Mouse (Mus musculus): ENCODE measurements around the gene Hkdc1.

GRCm38 (mm10) chr10:62430427-62430826 lies 8.1 kb upstream of the Hkdc1 start:
- TF ChIP-seq MYOD1 (IDR thresholded peaks at IDR 0.05; ENCODE audit: control insufficient read depth in 1 of 3, insufficient read length in 2 of 3, low read depth in 2 of 3) = no peak
- TF ChIP-seq POLR2A (IDR thresholded peaks at IDR 0.05; ENCODE audit: insufficient read length, low read depth) = no peak
- TF ChIP-seq MAX (IDR thresholded peaks at IDR 0.05; ENCODE audit: low read depth) = no peak
- no peak for TF ChIP-seq REST (IDR thresholded peaks at IDR 0.05; ENCODE audit: insufficient read depth, insufficient read length)
- TF ChIP-seq E2F4 (IDR thresholded peaks at IDR 0.05; ENCODE audit: insufficient read depth) = no peak
- TF ChIP-seq POLR2AphosphoS2 (IDR thresholded peaks at IDR 0.05; ENCODE audit: insufficient read length, low read depth) = no peak
- no peak for TF ChIP-seq USF1 (IDR thresholded peaks at IDR 0.05; ENCODE audit: low read depth)
- TF ChIP-seq SRF (IDR thresholded peaks at IDR 0.05; ENCODE audit: control insufficient read depth, insufficient read length, low read depth) = no peak
